Mouse (Mus musculus) forebrain, embryonic 15.5 days (tissue): Measurements from ENCODE around the gene Atp4b. TPM values are rescaled to one million over a fixed set of nuclear protein-coding genes. Genes with fewer than 3 reads are reported as not detected.

Source experiments
- ATAC-seq: fragments of 200-750 bp; cut with Nextera tagmentation; replicated peaks from 2 replicates; pipeline ENCODE4 v1.8.0; 2017; ENCODE audit warnings: mild to moderate bottlenecking, moderate TSS enrichment, moderate library complexity
- H3K27ac ChIP-seq: fragments of 300-500 bp; sonication (generic); replicated peaks from 2 replicates; pipeline ENCODE4 v1.5.1; 2015; ENCODE audit warnings: mild to moderate bottlenecking, inconsistent platforms
- H3K27me3 ChIP-seq: fragments of 300-500 bp; sonication (generic); 2 replicates; pipeline ENCODE4 v1.6.1; 2015; ENCODE audit warnings: inconsistent platforms
- H3K36me3 ChIP-seq: fragments of 300-500 bp; sonication (generic); 2 replicates; pipeline ENCODE4 v1.6.1; 2015; ENCODE audit warnings: mild to moderate bottlenecking, inconsistent platforms
- H3K4me1 ChIP-seq: fragments of 300-500 bp; sonication (generic); 2 replicates; pipeline ENCODE4 v1.6.1; 2015; ENCODE audit warnings: inconsistent platforms
- H3K4me2 ChIP-seq: fragments of 300-500 bp; sonication (generic); replicated peaks from 2 replicates; pipeline ENCODE4 v1.6.1; 2015; ENCODE audit warnings: mild to moderate bottlenecking, inconsistent platforms
- H3K4me3 ChIP-seq: fragments of 300-500 bp; sonication (generic); 2 replicates; pipeline ENCODE4 v1.5.1; 2015; ENCODE audit warnings: mild to moderate bottlenecking, inconsistent platforms
- H3K9ac ChIP-seq: fragments of 300-500 bp; sonication (generic); replicated peaks from 2 replicates; pipeline ENCODE4 v1.6.1; 2015; ENCODE audit warnings: mild to moderate bottlenecking, inconsistent platforms
- H3K9me3 ChIP-seq: fragments of 300-500 bp; sonication (generic); 2 replicates; pipeline ENCODE4 v1.6.1; 2016; ENCODE audit warnings: inconsistent platforms
- WGBS: fragments of 180-500 bp; shearing (Covaris S2); methylation state at CpG from one replicate; pipeline ENCODE4 v1.1.7; 2015; ENCODE audit warnings: mixed read lengths; 5-methylcytosine and 5-hydroxymethylcytosine counted together
- polyA plus RNA-seq: library from polyadenylated mRNA; unstranded; fragments of >200 nt; fragmentation: Nextera tagmentation; extraction: Ambion mirVana; gene quantifications from 2 replicates; pipeline ENCODE4 v1.2.1, GENCODE M21; 2015

Atp4b gene
- polyA plus RNA-seq, 1 experiment from 2014 or later: not detected

GRCm38 (mm10) chr8:13373151-13373662 lies 23.4 kb downstream of the Atp4b start:
- Histone ChIP-seq H3K36me3 (peaks cover 79% of the 10 kb centered on the region), H3K27me3 (no peaks in the 10 kb centered on the region), H3K4me1 (no peaks in the 10 kb centered on the region), H3K27ac (no peak overlapping the region), H3K9me3 (no peaks in the 10 kb centered on the region), H3K4me2 (no peak overlapping the region), H3K4me3 (no peak overlapping the region), H3K9ac (no peak overlapping the region)
- no peak for ATAC-seq
- 95% methylated on average over 8 of the region's 8 CpGs for WGBS

DNA sequence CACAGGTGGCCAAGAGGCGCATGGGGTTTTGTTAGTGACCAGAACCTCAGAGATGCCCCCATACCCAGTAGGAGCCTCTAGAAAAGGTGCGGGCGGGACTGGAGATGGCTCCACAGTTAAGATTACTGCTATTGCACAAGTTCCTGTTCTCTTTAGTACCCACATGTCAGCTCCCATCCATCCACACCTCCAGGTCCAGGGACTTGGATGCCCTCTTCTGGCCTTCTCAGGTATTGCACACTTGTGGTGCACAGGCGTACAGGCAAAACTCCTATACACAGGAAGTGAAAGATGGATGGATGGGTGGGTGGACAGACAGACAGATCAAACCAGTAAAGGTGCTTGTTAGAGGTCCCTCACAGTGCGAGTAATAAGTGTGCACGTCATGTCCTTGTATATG lies 34.8 kb downstream of the Atp4b start:
- Histone ChIP-seq H3K9me3 (no peaks in the 10 kb centered on the region), H3K27ac (no peak overlapping the region), H3K27me3 (no peaks in the 10 kb centered on the region), H3K4me3 (no peak overlapping the region), H3K4me1 (no peaks in the 10 kb centered on the region), H3K9ac (no peak overlapping the region), H3K4me2 (no peak overlapping the region), H3K36me3 (peaks cover 91% of the 10 kb centered on the region)
- 97% methylated on average over 6 of the region's 6 CpGs for WGBS
- ATAC-seq: no peak

GRCm38 (mm10) chr8:13360213-13360612 lies 36.4 kb downstream of the Atp4b start:
- no peak overlapping the region for H3K27ac ChIP-seq
- H3K9me3 ChIP-seq: no peaks in the 10 kb centered on the region
- no peak overlapping the region for H3K4me2 ChIP-seq
- no peaks in the 10 kb centered on the region for H3K4me1 ChIP-seq
- no peak overlapping the region for H3K9ac ChIP-seq
- WGBS: 93% methylated on average over 7 of the region's 7 CpGs
- no peak overlapping the region for H3K4me3 ChIP-seq
- H3K27me3 ChIP-seq: no peaks in the 10 kb centered on the region
- peaks cover 89% of the 10 kb centered on the region for H3K36me3 ChIP-seq
- ATAC-seq: no peak

GRCm38 (mm10) chr8:13356681-13357080 lies 39.9 kb downstream of the Atp4b start:
- Histone ChIP-seq H3K27ac (no peak overlapping the region), H3K36me3 (peaks cover 75% of the 10 kb centered on the region), H3K9me3 (no peaks in the 10 kb centered on the region), H3K4me3 (no peak overlapping the region), H3K9ac (no peak overlapping the region), H3K27me3 (no peaks in the 10 kb centered on the region), H3K4me2 (no peak overlapping the region), H3K4me1 (no peaks in the 10 kb centered on the region)
- no peak for ATAC-seq
- WGBS: 85% methylated on average over 10 of the region's 10 CpGs

DNA sequence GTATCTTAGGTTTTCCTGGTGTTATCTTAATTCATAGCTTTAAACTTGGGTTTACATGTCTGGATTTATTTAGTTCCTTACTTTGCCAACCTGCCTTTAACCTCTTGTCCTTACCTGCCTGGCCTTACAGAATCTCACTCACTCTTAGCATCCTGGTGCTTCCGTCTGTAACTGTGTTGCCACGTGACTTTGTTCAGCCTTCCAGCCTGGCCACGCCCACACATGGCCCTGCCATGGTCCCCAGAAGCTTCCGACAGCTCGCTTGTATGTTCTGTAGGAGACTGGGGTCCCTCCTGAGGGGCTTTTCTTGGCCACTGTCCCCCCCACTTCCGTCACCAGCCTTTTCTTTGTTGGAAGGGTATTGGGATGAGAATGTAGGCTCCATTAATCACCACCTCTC lies 40.4 kb downstream of the Atp4b start:
- no peak overlapping the region for H3K27ac ChIP-seq
- no peaks in the 10 kb centered on the region for H3K27me3 ChIP-seq
- 89% methylated on average over 6 of the region's 6 CpGs for WGBS
- H3K9ac ChIP-seq: no peak overlapping the region
- no peaks in the 10 kb centered on the region for H3K4me1 ChIP-seq
- no peaks in the 10 kb centered on the region for H3K9me3 ChIP-seq
- H3K4me3 ChIP-seq: no peak overlapping the region
- peaks cover 75% of the 10 kb centered on the region for H3K36me3 ChIP-seq
- no peak overlapping the region for H3K4me2 ChIP-seq
- ATAC-seq: no peak

- Histone ChIP-seq H3K4me3 (no peak overlapping the region), H3K9ac (no peak overlapping the region), H3K27me3 (no peaks in the 10 kb centered on the region), H3K27ac (no peak overlapping the region), H3K4me1 (no peaks in the 10 kb centered on the region), H3K36me3 (peaks cover 72% of the 10 kb centered on the region), H3K9me3 (no peaks in the 10 kb centered on the region), H3K4me2 (no peak overlapping the region)
- ATAC-seq: no peak
- WGBS: 84% methylated on average over 4 of the region's 4 CpGs
These were observed 42.7 kb downstream of the Atp4b start for GRCm38 (mm10) chr8:13353883-13354282.

DNA sequence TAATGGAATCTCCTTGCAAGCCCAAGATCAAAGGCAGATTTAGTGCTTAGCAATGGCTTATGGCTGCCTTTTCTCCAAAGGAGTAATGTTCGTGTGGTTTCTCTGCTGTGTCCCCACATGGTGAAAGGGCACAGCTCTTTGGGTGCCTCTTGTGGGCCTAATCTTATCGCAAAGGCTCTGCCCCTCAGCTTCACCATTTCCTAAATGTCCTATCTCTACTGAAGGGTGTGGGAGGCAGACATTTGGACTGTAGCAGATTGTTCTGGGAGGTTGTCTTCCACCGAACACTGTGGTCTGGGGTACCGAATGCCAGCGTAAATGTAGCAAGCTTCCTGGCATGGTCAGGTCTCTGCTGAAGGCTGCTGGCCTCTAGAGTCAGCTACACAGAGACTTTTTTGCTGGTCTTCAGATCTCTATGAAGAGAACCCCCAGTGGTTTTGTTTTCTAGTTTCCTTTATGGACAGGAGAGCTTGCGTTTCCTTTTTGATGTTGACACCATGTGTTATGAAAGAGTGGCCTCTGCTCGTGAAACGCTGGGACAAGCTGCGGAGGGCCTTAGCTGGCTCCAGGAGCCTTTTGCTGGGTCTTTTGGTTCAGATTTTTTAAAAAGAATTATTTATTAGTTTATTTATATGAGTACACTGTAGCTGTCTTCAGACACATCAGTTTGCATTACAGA lies 43.3 kb downstream of the Atp4b start:
- WGBS: 78% methylated on average over 9 of the region's 9 CpGs
- no peak overlapping the region for H3K9ac ChIP-seq
- H3K4me3 ChIP-seq: no peak overlapping the region
- peaks cover 70% of the 10 kb centered on the region for H3K36me3 ChIP-seq
- H3K4me2 ChIP-seq: no peak overlapping the region
- H3K27ac ChIP-seq: no peak overlapping the region
- no peaks in the 10 kb centered on the region for H3K4me1 ChIP-seq
- no peak for ATAC-seq
- no peaks in the 10 kb centered on the region for H3K9me3 ChIP-seq
- H3K27me3 ChIP-seq: no peaks in the 10 kb centered on the region

GRCm38 (mm10) chr8:13352601-13353000 lies 44.0 kb downstream of the Atp4b start:
- H3K36me3 ChIP-seq: peaks cover 70% of the 10 kb centered on the region
- H3K27me3 ChIP-seq: no peaks in the 10 kb centered on the region
- H3K9me3 ChIP-seq: no peaks in the 10 kb centered on the region
- WGBS: 93% methylated on average over 8 of the region's 8 CpGs
- no peak overlapping the region for H3K4me3 ChIP-seq
- no peak overlapping the region for H3K27ac ChIP-seq
- H3K9ac ChIP-seq: no peak overlapping the region
- no peak overlapping the region for H3K4me2 ChIP-seq
- ATAC-seq: no peak
- H3K4me1 ChIP-seq: no peaks in the 10 kb centered on the region

- Histone ChIP-seq H3K27me3 (no peaks in the 10 kb centered on the region), H3K36me3 (peaks cover 68% of the 10 kb centered on the region), H3K27ac (no peak overlapping the region), H3K4me3 (no peak overlapping the region), H3K4me1 (no peaks in the 10 kb centered on the region), H3K4me2 (no peak overlapping the region), H3K9ac (no peak overlapping the region), H3K9me3 (no peaks in the 10 kb centered on the region)
- no peak for ATAC-seq
- 88% methylated on average over 5 of the region's 5 CpGs for WGBS
These were observed 45.0 kb downstream of the Atp4b start for GRCm38 (mm10) chr8:13351593-13351992.

GRCm38 (mm10) chr8:13350052-13350451 lies 46.6 kb downstream of the Atp4b start:
- ATAC-seq: no peak
- WGBS: 93% methylated on average over 7 of the region's 7 CpGs
- Histone ChIP-seq H3K4me1 (no peaks in the 10 kb centered on the region), H3K4me2 (no peak overlapping the region), H3K4me3 (no peak overlapping the region), H3K27ac (no peak overlapping the region), H3K27me3 (no peaks in the 10 kb centered on the region), H3K9ac (no peak overlapping the region), H3K9me3 (no peaks in the 10 kb centered on the region), H3K36me3 (peaks cover 70% of the 10 kb centered on the region)

DNA sequence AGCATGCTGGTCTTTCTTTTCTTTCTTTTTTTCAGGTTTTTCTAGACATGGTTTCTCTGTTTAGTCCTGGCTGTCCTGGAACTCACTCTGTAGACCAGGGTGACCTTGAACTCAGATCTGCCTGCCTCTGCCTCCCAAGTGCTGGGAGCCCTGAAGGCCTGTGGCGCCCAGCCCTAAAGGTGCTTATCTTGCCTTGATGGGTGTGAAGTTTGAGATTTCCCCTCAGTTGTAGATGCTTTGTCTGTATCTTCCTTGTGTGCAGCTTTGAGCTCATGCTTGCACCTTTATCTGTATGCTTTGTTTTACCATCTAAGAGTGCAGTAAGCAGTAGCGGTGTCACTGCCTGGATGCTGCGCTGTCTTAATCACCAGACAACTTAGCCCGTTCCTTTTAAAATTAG lies 53.5 kb downstream of the Atp4b start:
- H3K4me1 ChIP-seq: peaks cover 19% of the 10 kb centered on the region
- H3K27ac ChIP-seq: no peak overlapping the region
- H3K27me3 ChIP-seq: no peaks in the 10 kb centered on the region
- WGBS: 98% methylated on average over 4 of the region's 4 CpGs
- H3K9me3 ChIP-seq: no peaks in the 10 kb centered on the region
- no peak for ATAC-seq
- no peak overlapping the region for H3K4me3 ChIP-seq
- H3K36me3 ChIP-seq: peaks cover 69% of the 10 kb centered on the region
- H3K9ac ChIP-seq: no peak overlapping the region
- H3K4me2 ChIP-seq: no peak overlapping the region

DNA sequence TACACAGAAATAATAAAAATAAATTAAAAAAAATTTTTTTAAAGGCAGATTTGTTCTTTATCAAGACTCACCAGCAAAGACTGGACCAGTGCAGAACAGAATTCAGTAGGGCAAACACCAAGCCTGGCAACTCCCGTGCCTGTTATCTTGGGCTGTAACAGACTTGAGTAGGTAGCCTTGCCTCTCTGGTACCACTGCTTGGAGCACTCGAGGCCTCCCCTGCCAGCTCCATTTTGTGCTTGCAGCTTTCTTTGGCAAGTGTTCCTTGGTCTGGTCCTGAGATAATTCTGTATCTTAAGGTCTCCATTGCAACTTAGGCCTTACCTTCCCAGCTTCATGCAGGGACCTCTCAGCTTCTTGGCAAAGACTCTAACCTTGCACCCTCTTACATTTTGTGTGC lies 54.3 kb downstream of the Atp4b start:
- Histone ChIP-seq H3K27me3 (no peaks in the 10 kb centered on the region), H3K27ac (no peak overlapping the region), H3K9me3 (no peaks in the 10 kb centered on the region), H3K4me3 (no peak overlapping the region), H3K4me2 (no peak overlapping the region), H3K4me1 (peaks cover 19% of the 10 kb centered on the region), H3K36me3 (peaks cover 62% of the 10 kb centered on the region), H3K9ac (no peak overlapping the region)
- ATAC-seq: no peak
- WGBS: 85% methylated on average over 2 of the region's 2 CpGs

DNA sequence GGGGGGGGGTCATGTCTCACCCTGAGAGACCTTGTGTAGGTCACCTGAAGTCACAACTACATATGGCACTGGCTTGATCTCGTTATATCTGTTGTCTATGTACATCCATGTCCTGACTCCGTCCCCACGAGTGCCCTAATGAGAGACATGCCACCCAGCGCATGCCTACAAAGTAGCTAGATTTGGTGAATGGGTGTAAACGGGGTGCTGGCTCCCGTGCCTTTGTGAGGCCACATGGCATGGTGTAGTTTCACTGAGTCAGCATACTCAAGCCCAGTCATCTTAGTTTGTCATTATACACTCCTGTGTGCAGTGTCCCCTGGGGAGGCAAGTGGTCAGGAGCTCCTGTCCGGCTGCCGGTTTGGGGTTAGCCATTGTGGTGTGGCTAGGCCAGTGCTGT lies 56.0 kb downstream of the Atp4b start:
- Histone ChIP-seq H3K4me1 (peaks cover 19% of the 10 kb centered on the region), H3K4me2 (no peak overlapping the region), H3K9ac (no peak overlapping the region), H3K9me3 (no peaks in the 10 kb centered on the region), H3K4me3 (no peak overlapping the region), H3K27me3 (no peaks in the 10 kb centered on the region), H3K27ac (no peak overlapping the region), H3K36me3 (peaks cover 47% of the 10 kb centered on the region)
- no peak for ATAC-seq
- 77% methylated on average over 8 of the region's 8 CpGs for WGBS
